Mouse (Mus musculus) liver, embryonic 11.5 days (tissue): ENCODE measurements at regions not wholly inside any gene's neighbourhood (a gene's known extent, or its start where the extent isn't known, plus 50 kb on each side); places are given as distances from the start of the nearest gene placed in this dataset.

Source experiments
- ATAC-seq: fragments of 200-750 bp; cut with Nextera tagmentation; replicated peaks from 2 replicates; pipeline ENCODE4 v1.8.0; 2017; ENCODE audit warnings: moderate number of reproducible peaks, mild to moderate bottlenecking, moderate TSS enrichment, moderate library complexity; ENCODE audit not compliant: low FRiP score
- DNase-seq: peaks from one replicate; pipeline ENCODE4 v3.0.0-alpha.2; 2017; ENCODE audit warnings: low spot score
- H3K27ac ChIP-seq: fragments of 300-500 bp; sonication (generic); 2 replicates; pipeline ENCODE4 v1.5.1; 2014; ENCODE audit warnings: mild to moderate bottlenecking, low read depth, low read length, control low read depth
- H3K27me3 ChIP-seq: fragments of 300-500 bp; sonication (generic); replicated peaks from 2 replicates; pipeline ENCODE4 v1.6.1; 2014; ENCODE audit warnings: low read length, mixed read lengths; ENCODE audit not compliant: control insufficient read depth, insufficient read depth
- H3K36me3 ChIP-seq: fragments of 300-500 bp; sonication (generic); 2 replicates; pipeline ENCODE4 v1.6.1; 2014; ENCODE audit warnings: mild to moderate bottlenecking, low read length, moderate library complexity, mixed read lengths; ENCODE audit not compliant: control insufficient read depth, insufficient read depth
- H3K4me1 ChIP-seq: fragments of 300-500 bp; sonication (generic); replicated peaks from 2 replicates; pipeline ENCODE4 v1.6.1; 2014; ENCODE audit warnings: low read length, mixed read lengths; ENCODE audit not compliant: control insufficient read depth, insufficient read depth
- H3K4me2 ChIP-seq: fragments of 300-500 bp; sonication (generic); 2 replicates; pipeline ENCODE4 v1.6.1; 2014; ENCODE audit warnings: mild to moderate bottlenecking, control low read depth, moderate library complexity
- H3K4me3 ChIP-seq: fragments of 300-500 bp; sonication (generic); 2 replicates; pipeline ENCODE4 v1.5.1; 2014; ENCODE audit warnings: low read depth, low read length, control low read depth
- H3K9ac ChIP-seq: fragments of 300-500 bp; sonication (generic); 2 replicates; pipeline ENCODE4 v1.6.1; 2014; ENCODE audit warnings: low read depth, low read length, control low read depth
- H3K9me3 ChIP-seq: fragments of 300-500 bp; sonication (generic); 2 replicates; pipeline ENCODE4 v1.6.1; 2016; ENCODE audit warnings: low read length, inconsistent platforms, mixed read lengths; ENCODE audit not compliant: control insufficient read depth
- WGBS: fragments of 180-500 bp; shearing (Covaris S2); extraction: QIAGEN DNeasy Blood & Tissue Kit; methylation state at CpG from one replicate; pipeline ENCODE4 v1.1.7; 2014; 5-methylcytosine and 5-hydroxymethylcytosine counted together

DNA sequence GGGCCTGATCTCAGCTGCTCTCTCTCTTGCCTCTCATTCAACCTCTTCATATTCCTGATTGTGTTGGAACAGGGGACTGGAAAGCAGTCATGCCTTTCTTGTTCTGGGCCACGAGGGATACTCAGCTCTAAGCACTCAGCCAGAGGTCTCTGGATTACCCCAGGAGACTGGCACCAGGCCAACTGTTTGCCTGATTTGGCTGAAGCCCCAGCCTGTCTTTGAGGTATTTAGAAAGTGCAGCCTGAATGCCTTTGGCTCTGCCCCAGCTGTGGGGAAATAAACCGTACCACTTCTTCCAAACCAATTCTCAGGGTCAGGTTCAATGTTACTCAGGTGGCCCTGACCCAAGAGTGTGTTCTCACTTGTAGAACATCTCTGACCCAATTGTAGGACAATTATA, 112.6 kb upstream of the Tmem72 start:
- H3K9me3 ChIP-seq, result no peaks in the 10 kb centered on the region
- no peak overlapping the region for H3K4me2 ChIP-seq
- H3K27me3 ChIP-seq, result no peaks in the 10 kb centered on the region
- no peak overlapping the region for H3K4me3 ChIP-seq
- 69% methylated on average over 2 of the region's 2 CpGs for WGBS
- H3K27ac ChIP-seq, result no peak overlapping the region
- no peaks in the 10 kb centered on the region for H3K4me1 ChIP-seq
- DNase-seq, result no peak
- no peak for ATAC-seq
- H3K36me3 ChIP-seq, result no peaks in the 10 kb centered on the region
- H3K9ac ChIP-seq, result no peak overlapping the region

DNA sequence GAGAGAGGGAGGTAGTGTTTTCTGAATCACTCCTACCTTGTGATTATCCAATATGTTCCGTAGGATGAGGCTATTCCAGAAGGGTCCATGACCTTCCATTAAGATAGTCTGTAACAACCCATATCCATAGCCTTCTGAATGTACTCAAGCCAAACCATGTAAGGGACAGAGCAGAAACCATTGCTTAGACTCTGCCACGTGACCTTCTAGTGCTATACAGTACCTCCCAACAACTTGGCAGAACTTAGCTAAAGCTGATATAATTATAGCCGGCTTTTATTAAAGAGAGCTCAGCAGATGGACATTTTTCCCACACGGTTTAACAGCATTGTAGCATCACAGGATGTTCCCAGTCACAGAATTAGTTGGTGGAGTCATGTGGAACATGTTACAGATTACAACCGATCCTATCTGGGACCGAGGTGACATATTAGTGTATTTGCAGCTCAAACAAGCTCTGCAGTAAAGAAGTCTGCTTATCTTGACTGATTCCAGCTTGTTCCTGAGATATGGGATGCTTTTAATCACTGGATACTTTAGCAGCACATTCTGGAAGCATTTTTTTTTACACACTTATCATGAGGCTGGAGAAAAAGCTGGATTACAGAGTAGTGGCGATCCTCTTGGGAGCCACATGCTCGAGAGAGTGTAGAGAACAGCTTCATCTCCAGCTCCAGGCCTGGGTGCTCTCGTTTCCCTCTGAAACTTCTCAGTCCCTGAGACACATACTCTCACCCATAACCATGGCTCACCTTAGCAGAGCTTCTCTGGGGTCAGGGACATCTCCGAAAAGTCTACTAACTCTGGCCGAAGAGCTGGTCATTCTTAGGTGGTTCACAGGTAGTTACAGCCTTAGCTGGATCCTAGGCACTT, 129.5 kb upstream of the Tmem72 start:
- Histone ChIP-seq H3K4me1 (no peaks in the 10 kb centered on the region), H3K4me2 (no peak overlapping the region), H3K27me3 (no peaks in the 10 kb centered on the region), H3K36me3 (no peaks in the 10 kb centered on the region), H3K9ac (no peak overlapping the region), H3K4me3 (no peak overlapping the region), H3K27ac (no peak overlapping the region), H3K9me3 (no peaks in the 10 kb centered on the region)
- ATAC-seq, result no peak
- DNase-seq, result no peak
- 68% methylated on average over 11 of the region's 11 CpGs for WGBS

DNA sequence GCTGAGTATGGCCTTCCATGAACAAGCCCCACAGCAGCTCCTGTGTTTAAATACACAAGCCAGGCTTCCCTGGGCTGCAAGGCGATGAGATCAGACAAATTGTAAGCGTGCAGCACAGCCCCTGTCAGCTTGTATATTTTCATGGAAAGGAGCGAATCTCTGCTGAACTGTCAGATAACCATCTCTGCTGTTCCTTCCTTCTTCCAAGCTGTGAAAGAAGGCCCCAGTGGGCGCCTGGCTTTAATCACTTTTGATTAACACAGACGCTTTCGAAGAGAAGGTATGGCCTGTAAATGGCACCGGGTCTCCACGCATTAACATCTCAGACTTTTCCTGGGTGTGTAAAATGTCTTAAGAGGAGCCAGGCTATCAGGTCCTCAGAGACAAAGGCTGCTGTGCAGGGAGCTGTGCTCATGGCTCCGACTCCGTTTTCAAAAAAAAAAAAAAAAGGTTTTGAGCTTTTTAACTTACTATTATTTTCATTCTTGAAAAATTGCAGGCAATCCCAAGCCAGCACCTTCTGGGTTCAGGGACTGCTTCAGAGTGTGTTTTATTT, 131.9 kb upstream of the Tmem72 start:
- 58% methylated on average over 10 of the region's 10 CpGs for WGBS
- Histone ChIP-seq H3K27ac (no peak overlapping the region), H3K36me3 (no peaks in the 10 kb centered on the region), H3K4me2 (no peak overlapping the region), H3K4me1 (no peaks in the 10 kb centered on the region), H3K27me3 (no peaks in the 10 kb centered on the region), H3K9ac (no peak overlapping the region), H3K9me3 (no peaks in the 10 kb centered on the region), H3K4me3 (no peak overlapping the region)
- DNase-seq, result no peak
- ATAC-seq, result no peak

DNA sequence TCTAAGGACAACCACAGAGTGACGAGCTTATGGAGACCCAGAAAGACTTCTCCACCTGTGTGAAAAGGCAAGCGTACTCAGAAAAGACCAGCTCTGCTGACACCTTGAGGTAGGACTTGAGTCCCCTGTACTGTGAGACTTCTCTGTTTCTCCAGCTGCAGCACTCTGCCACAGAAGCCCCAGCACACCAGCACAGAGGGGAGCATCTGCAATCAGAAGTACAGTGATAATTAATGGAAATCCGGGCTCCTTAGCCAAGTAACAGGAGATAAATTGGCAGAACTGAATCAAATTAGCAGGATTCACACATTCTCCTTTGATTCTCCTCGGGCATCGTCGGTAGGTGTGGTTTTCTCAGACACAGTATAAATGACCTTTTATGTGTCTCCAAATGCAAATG, 137.3 kb upstream of the Tmem72 start:
- Histone ChIP-seq H3K4me3 (no peak overlapping the region), H3K4me2 (no peak overlapping the region), H3K9me3 (no peaks in the 10 kb centered on the region), H3K36me3 (no peaks in the 10 kb centered on the region), H3K4me1 (no peaks in the 10 kb centered on the region), H3K9ac (no peak overlapping the region), H3K27me3 (no peaks in the 10 kb centered on the region), H3K27ac (no peak overlapping the region)
- WGBS, result 59% methylated on average over 6 of the region's 6 CpGs
- ATAC-seq (no peak), DNase-seq (no peak)

DNA sequence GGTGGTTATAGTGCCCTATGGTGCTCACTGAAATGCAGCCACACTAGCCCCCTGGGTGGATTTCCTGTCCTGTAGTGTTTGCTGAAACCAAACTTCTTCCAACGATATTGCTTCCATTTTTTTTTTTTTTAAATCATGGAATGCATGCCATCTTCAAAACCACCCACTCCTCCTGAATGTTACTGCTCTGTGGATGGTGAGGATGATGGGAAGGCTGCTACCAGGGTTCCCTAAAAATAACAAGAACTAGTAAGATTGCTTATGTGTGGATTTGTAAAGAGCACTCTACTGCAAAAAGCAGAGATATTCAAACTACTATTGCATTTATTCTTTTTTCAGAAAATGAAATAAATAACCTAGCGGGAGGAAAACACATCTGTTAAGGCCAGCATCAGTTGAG, 139.4 kb upstream of the Tmem72 start:
- Histone ChIP-seq H3K27me3 (no peaks in the 10 kb centered on the region), H3K27ac (no peak overlapping the region), H3K4me3 (no peak overlapping the region), H3K36me3 (no peaks in the 10 kb centered on the region), H3K4me2 (no peak overlapping the region), H3K4me1 (no peaks in the 10 kb centered on the region), H3K9ac (no peak overlapping the region), H3K9me3 (no peaks in the 10 kb centered on the region)
- ATAC-seq (no peak), DNase-seq (no peak)
- WGBS, result 77% methylated on average over 2 of the region's 2 CpGs

DNA sequence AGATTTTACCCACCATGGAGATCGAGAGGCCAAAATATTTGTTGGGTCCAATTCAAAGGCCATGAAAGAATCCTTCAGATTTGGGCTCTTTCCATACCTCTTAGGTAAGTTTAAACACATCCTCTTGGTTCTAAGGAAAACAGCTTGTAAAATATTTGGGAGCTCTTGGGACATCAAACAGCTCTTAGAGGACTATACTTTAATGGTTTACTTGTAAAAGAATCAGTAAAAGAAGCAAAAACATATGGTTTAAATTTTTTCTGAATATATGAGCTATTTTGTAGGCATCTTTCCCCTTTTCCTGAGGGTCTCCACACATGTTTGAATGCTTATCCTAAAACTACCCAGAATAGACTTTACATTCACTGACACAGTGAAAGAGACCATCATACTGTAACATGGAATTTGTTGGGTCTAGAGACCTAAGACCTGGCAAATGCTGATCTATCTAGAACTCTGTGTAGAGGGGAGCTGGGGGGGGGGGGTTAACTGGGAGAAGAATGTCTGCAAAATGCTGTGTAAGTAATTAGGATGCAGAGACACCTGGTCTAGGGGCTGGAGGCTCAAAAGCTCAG, 140.3 kb upstream of the Tmem72 start:
- Histone ChIP-seq H3K4me2 (no peak overlapping the region), H3K4me3 (no peak overlapping the region), H3K4me1 (no peaks in the 10 kb centered on the region), H3K9me3 (no peaks in the 10 kb centered on the region), H3K27ac (no peak overlapping the region), H3K27me3 (no peaks in the 10 kb centered on the region), H3K9ac (no peak overlapping the region), H3K36me3 (no peaks in the 10 kb centered on the region)
- WGBS, result 82% methylated on average over 1 of the region's 1 CpGs
- DNase-seq (no peak), ATAC-seq (no peak)

DNA sequence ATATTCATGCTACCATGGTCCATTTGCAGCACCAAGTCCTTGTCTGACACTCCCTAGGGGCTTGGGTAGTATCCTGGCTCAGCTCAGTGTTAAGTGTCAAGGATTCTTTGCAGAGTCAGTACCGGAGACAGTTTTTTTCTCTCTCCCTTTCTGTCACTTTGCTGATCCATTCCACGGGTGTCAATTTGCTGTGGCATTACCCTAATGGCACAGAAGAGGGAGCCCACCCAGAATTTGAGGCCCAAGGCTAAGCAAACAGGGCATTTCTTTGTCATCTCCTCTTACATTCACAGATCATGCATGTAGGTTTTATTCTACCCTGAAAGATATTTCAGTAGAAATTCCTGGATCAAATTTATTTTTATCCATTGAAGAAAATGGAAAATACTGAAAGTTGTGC, 146.4 kb upstream of the Tmem72 start:
- Histone ChIP-seq H3K27me3 (no peaks in the 10 kb centered on the region), H3K4me3 (no peak overlapping the region), H3K9ac (no peak overlapping the region), H3K27ac (no peak overlapping the region), H3K4me2 (no peak overlapping the region), H3K36me3 (no peaks in the 10 kb centered on the region), H3K4me1 (no peaks in the 10 kb centered on the region), H3K9me3 (no peaks in the 10 kb centered on the region)
- ATAC-seq (no peak), DNase-seq (no peak)
- 45% methylated on average over 2 of the region's 2 CpGs for WGBS

DNA sequence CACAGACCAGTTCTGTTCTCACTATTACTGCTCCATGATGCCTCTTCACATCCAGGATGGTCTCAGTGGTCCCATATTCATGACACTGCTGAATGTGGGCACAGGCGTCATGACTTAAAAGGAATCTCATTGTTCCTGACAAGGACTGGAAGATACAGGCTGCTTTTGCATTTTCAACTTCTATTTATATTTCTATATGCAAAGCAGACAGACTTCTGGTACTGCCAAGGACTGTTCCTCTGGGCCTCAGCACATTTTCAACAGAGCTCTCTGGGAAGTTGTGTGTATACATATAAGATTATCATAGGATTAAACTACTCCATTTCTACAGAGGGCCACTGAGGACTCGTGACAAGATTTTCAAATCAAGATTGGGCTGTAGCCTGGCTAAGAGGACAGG, 146.9 kb upstream of the Tmem72 start:
- H3K27ac ChIP-seq, result no peak overlapping the region
- ATAC-seq (no peak), DNase-seq (no peak)
- H3K4me2 ChIP-seq, result no peak overlapping the region
- H3K9me3 ChIP-seq, result no peaks in the 10 kb centered on the region
- H3K9ac ChIP-seq, result no peak overlapping the region
- H3K4me3 ChIP-seq, result no peak overlapping the region
- 70% methylated on average over 2 of the region's 2 CpGs for WGBS
- H3K36me3 ChIP-seq, result no peaks in the 10 kb centered on the region
- H3K27me3 ChIP-seq, result no peaks in the 10 kb centered on the region
- no peaks in the 10 kb centered on the region for H3K4me1 ChIP-seq

DNA sequence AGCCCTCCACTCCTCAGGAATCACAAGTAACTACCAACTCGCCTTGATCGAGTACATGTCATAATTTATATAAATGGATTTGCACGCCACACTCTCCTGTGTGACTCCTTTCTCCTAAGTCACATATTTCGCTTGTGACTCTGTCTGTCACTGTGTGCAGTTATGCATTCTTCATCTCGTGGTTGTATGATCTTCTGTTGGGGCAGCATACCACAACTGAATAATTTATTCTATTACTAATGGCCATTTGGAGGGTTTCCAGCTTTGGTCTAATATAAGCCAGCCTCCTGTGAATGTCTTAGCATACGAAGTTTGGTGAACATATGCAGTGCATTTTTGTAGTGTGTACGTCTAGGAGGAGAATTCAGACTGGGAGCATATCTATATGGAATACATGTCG, 176.6 kb upstream of the Tmem72 start:
- DNase-seq, result no peak
- Histone ChIP-seq H3K4me3 (no peak overlapping the region), H3K36me3 (no peaks in the 10 kb centered on the region), H3K9ac (no peak overlapping the region), H3K27me3 (no peaks in the 10 kb centered on the region), H3K9me3 (no peaks in the 10 kb centered on the region), H3K4me1 (no peaks in the 10 kb centered on the region), H3K4me2 (no peak overlapping the region), H3K27ac (no peak overlapping the region)
- WGBS, result 73% methylated on average over 8 of the region's 8 CpGs
- ATAC-seq, result no peak
